Mouse (Mus musculus): Measurements from ENCODE around the gene Fig4. TPM values are rescaled to one million over a fixed set of nuclear protein-coding genes. Genes with fewer than 3 reads are reported as not detected.

Fig4 gene
- polyA plus RNA-seq (2015; fragmentation: Nextera tagmentation; extraction: Ambion mirVana) = 5.8 and 6.0 TPM in 2 replicates

DNA sequence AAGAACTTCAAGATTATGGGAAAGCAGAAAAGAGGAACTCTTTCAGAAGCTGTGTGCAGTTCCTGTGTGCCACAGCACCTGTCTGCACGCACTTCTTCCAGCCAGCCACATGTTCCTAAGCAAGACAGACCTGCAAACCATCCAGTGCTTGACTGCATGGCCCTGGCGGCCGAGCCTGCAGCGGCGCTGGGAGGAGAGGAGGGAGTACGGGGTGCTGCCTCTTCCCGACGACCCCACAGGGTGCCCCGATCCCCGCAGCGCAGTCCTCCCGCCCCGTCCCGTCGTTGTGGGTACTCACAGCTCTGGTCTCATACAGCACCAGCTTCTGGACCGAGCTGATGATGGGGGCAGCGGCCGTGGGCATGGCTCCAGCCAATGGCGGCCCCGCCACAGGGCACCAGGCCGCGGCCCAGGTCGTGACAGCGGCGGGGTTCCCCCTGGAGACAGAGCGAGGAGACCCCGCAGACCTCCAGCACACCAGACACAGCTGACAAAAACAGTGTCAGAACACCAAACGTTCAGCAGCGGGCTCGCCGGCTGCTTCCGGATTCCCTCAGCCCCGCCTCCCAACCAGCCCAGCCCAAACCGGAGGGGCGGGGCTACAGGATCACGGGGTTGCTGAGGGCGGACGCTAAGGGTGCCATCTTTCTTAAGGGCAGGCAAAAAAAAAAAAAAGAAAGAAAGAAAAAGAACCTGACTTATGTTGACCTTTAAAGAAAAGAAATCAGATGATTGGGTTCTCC is at the start of gene Fig4:
Gene Fig4, minus strand, starts transcription at position 572 of the 743 bp plus-strand sequence.
- peak; percentile 93 for DNase-seq
- H3K27me3 ChIP-seq (ENCODE audit: insufficient read depth, low read length) = no peaks in the 10 kb centered on the region
- H3K27ac ChIP-seq (ENCODE audit: low read depth) = peak within 1 kb of the TSS; percentile 90
- peak; percentile 94 for ATAC-seq
- H3K9ac ChIP-seq (replicated peaks) = peak within 1 kb of the TSS; percentile 93
- peaks cover 9% of the 10 kb centered on the region for H3K4me1 ChIP-seq (ENCODE audit: insufficient read depth)
- peak; percentile 2; the same call in 1 of the 2 replicates for TF ChIP-seq CTCF (IDR thresholded peaks at IDR 0.05; ENCODE audit: low read depth)
- TF ChIP-seq EP300 (IDR thresholded peaks at IDR 0.05; ENCODE audit: low read depth) = no peak
- no peaks in the 10 kb centered on the region for H3K36me3 ChIP-seq (replicated peaks; ENCODE audit: insufficient read depth, low read length)
- peak within 1 kb of the TSS; percentile 97 for H3K4me3 ChIP-seq (ENCODE audit: low read depth, low read length)
- under 1% methylated on average over 38 of the region's 38 CpGs for WGBS (ENCODE audit: insufficient replicate concordance)
- peak within 1 kb of the TSS; percentile 99 for H3K4me2 ChIP-seq (ENCODE audit: low read depth, low read length)
- H3K9me3 ChIP-seq (ENCODE audit: low read length) = no peaks in the 10 kb centered on the region

GRCm38 (mm10) chr10:41341346-41341745 is 38.3 kb upstream of the Fig4 start:
- no peaks in the 10 kb centered on the region for H3K27me3 ChIP-seq (ENCODE audit: insufficient read depth, low read length)
- no peak overlapping the region for H3K27ac ChIP-seq (ENCODE audit: low read depth)
- no peak for TF ChIP-seq CTCF (IDR thresholded peaks at IDR 0.05; ENCODE audit: low read depth)
- TF ChIP-seq EP300 (IDR thresholded peaks at IDR 0.05; ENCODE audit: low read depth) = no peak
- no peaks in the 10 kb centered on the region for H3K4me1 ChIP-seq (ENCODE audit: insufficient read depth)
- no peak for DNase-seq
- no peak for ATAC-seq
- H3K36me3 ChIP-seq (replicated peaks; ENCODE audit: insufficient read depth, low read length) = no peaks in the 10 kb centered on the region
- no peak overlapping the region for H3K4me3 ChIP-seq (ENCODE audit: low read depth, low read length)
- WGBS (ENCODE audit: insufficient replicate concordance) = 73% methylated on average over 7 of the region's 7 CpGs
- no peaks in the 10 kb centered on the region for H3K9me3 ChIP-seq (ENCODE audit: low read length)
- no peak overlapping the region for H3K9ac ChIP-seq (replicated peaks)
- no peak overlapping the region for H3K4me2 ChIP-seq (ENCODE audit: low read depth, low read length)

GRCm38 (mm10) chr10:41332533-41333043 is 29.5 kb upstream of the Fig4 start:
- H3K9me3 ChIP-seq (ENCODE audit: low read length) = no peaks in the 10 kb centered on the region
- ATAC-seq = no peak
- no peak overlapping the region for H3K4me2 ChIP-seq (ENCODE audit: low read depth, low read length)
- H3K9ac ChIP-seq (replicated peaks) = no peak overlapping the region
- no peaks in the 10 kb centered on the region for H3K36me3 ChIP-seq (replicated peaks; ENCODE audit: insufficient read depth, low read length)
- WGBS (ENCODE audit: insufficient replicate concordance) = 76% methylated on average over 2 of the region's 2 CpGs
- no peak overlapping the region for H3K4me3 ChIP-seq (ENCODE audit: low read depth, low read length)
- no peaks in the 10 kb centered on the region for H3K27me3 ChIP-seq (ENCODE audit: insufficient read depth, low read length)
- no peaks in the 10 kb centered on the region for H3K4me1 ChIP-seq (ENCODE audit: insufficient read depth)
- TF ChIP-seq EP300 (IDR thresholded peaks at IDR 0.05; ENCODE audit: low read depth) (no peak), CTCF (IDR thresholded peaks at IDR 0.05; ENCODE audit: low read depth) (no peak)
- no peak for DNase-seq
- no peak overlapping the region for H3K27ac ChIP-seq (ENCODE audit: low read depth)

DNA sequence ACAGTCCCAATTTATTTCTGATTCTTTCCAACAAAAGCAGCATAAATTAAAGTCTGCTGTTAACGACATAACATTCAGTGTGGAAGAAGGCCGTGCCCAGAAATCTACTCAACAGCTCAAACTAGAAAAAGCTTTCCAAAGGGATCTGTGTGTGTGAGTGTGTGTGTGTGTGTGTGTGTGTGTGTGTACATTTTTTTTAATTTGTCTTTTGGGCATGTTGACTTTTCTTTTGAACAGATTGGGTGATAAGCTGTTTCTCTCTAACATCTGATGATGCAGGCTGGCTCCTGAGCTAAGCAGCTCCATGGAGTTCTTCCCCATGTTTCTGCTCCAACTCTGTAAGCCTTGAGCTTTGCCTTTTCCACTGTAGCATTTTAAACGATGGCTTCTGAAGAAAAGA is 12.8 kb upstream of the Fig4 start:
- ATAC-seq = no peak
- WGBS (ENCODE audit: insufficient replicate concordance) = 84% methylated on average over 3 of the region's 3 CpGs
- no peak overlapping the region for H3K4me3 ChIP-seq (ENCODE audit: low read depth, low read length)
- H3K27me3 ChIP-seq (ENCODE audit: insufficient read depth, low read length) = no peaks in the 10 kb centered on the region
- H3K9ac ChIP-seq (replicated peaks) = no peak overlapping the region
- no peaks in the 10 kb centered on the region for H3K4me1 ChIP-seq (ENCODE audit: insufficient read depth)
- H3K9me3 ChIP-seq (ENCODE audit: low read length) = no peaks in the 10 kb centered on the region
- no peak overlapping the region for H3K27ac ChIP-seq (ENCODE audit: low read depth)
- no peak for DNase-seq
- no peak for TF ChIP-seq CTCF (IDR thresholded peaks at IDR 0.05; ENCODE audit: low read depth)
- no peak for TF ChIP-seq EP300 (IDR thresholded peaks at IDR 0.05; ENCODE audit: low read depth)
- no peaks in the 10 kb centered on the region for H3K36me3 ChIP-seq (replicated peaks; ENCODE audit: insufficient read depth, low read length)
- H3K4me2 ChIP-seq (ENCODE audit: low read depth, low read length) = no peak overlapping the region

GRCm38 (mm10) chr10:41308205-41308604 is 5.1 kb upstream of the Fig4 start:
- H3K36me3 ChIP-seq (replicated peaks; ENCODE audit: insufficient read depth, low read length) = no peaks in the 10 kb centered on the region
- no peak for DNase-seq
- 77% methylated on average over 4 of the region's 4 CpGs for WGBS (ENCODE audit: insufficient replicate concordance)
- H3K27me3 ChIP-seq (ENCODE audit: insufficient read depth, low read length) = no peaks in the 10 kb centered on the region
- no peak overlapping the region for H3K9ac ChIP-seq (replicated peaks)
- no peaks in the 10 kb centered on the region for H3K9me3 ChIP-seq (ENCODE audit: low read length)
- no peak for ATAC-seq
- no peak overlapping the region for H3K4me2 ChIP-seq (ENCODE audit: low read depth, low read length)
- no peaks in the 10 kb centered on the region for H3K4me1 ChIP-seq (ENCODE audit: insufficient read depth)
- TF ChIP-seq EP300 (IDR thresholded peaks at IDR 0.05; ENCODE audit: low read depth) (no peak), CTCF (IDR thresholded peaks at IDR 0.05; ENCODE audit: low read depth) (no peak)
- no peak overlapping the region for H3K4me3 ChIP-seq (ENCODE audit: low read depth, low read length)
- H3K27ac ChIP-seq (ENCODE audit: low read depth) = no peak overlapping the region

DNA sequence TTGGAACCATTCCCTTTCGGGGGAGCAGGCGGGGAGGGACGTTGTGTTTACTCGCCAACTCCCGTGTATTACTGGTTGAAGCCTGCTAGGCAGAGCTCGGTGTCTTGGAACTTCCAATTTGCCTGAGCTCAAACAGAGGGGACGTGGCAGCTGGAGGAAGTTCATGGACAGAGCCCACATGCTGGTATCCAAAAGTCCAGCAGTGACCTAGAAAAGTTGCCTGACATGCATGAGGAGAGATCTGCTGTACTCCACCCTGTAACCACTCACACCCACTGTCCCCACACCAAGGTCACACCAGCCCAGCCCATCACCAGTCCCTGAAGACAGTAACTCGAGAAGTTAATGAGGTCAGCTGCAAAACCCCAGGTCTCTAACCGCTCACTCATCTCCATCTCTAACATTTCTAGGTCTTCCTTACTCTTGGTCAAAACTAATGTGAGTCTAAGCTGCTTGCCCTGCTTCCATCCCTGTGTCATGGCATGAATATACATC is 1.9 kb upstream of the Fig4 start:
- DNase-seq = no peak
- no peak for ATAC-seq
- Histone ChIP-seq H3K36me3 (replicated peaks; ENCODE audit: insufficient read depth, low read length) (no peaks in the 10 kb centered on the region), H3K4me1 (ENCODE audit: insufficient read depth) (peaks cover 9% of the 10 kb centered on the region), H3K9ac (replicated peaks) (no peak overlapping the region), H3K27ac (ENCODE audit: low read depth) (no peak overlapping the region), H3K4me3 (ENCODE audit: low read depth, low read length) (no peak overlapping the region), H3K4me2 (ENCODE audit: low read depth, low read length) (no peak overlapping the region), H3K9me3 (ENCODE audit: low read length) (no peaks in the 10 kb centered on the region), H3K27me3 (ENCODE audit: insufficient read depth, low read length) (no peaks in the 10 kb centered on the region)
- TF ChIP-seq EP300 (IDR thresholded peaks at IDR 0.05; ENCODE audit: low read depth) (no peak), CTCF (IDR thresholded peaks at IDR 0.05; ENCODE audit: low read depth) (no peak)
- 63% methylated on average over 9 of the region's 9 CpGs for WGBS (ENCODE audit: insufficient replicate concordance)
